Mouse (Mus musculus) hindbrain, embryonic 10.5 days (tissue): ENCODE measurements around the gene Sox6. TPM values are rescaled to one million over a fixed set of nuclear protein-coding genes. Genes with fewer than 3 reads are reported as not detected.
"Not testable (repeated sequence)": the region's sequence is repeated elsewhere in the genome, so short reads cannot be mapped to it uniquely, and the experiment has no call there.

Experiments
- DNase-seq: peaks from one replicate; pipeline ENCODE4 v3.0.0-alpha.2; 2017; ENCODE audit warnings: low spot score
- H3K27ac ChIP-seq: fragments of 300-500 bp; sonication (generic); 2 replicates; pipeline ENCODE4 v1.5.1; 2016; ENCODE audit warnings: mild to moderate bottlenecking, moderate library complexity
- H3K27me3 ChIP-seq: fragments of 300-500 bp; sonication (generic); 2 replicates; pipeline ENCODE4 v1.6.1; 2016; ENCODE audit warnings: mild to moderate bottlenecking; ENCODE audit not compliant: poor library complexity, insufficient read depth, severe bottlenecking
- H3K36me3 ChIP-seq: fragments of 300-500 bp; sonication (generic); 2 replicates; pipeline ENCODE4 v1.6.1; 2016; ENCODE audit warnings: mild to moderate bottlenecking, moderate library complexity
- H3K4me1 ChIP-seq: fragments of 300-500 bp; sonication (generic); replicated peaks from 2 replicates; pipeline ENCODE4 v1.6.1; 2016; ENCODE audit warnings: mild to moderate bottlenecking
- H3K4me3 ChIP-seq: fragments of 300-500 bp; sonication (generic); 2 replicates; pipeline ENCODE4 v1.5.1; 2016; ENCODE audit warnings: mild to moderate bottlenecking, moderate library complexity
- H3K9me3 ChIP-seq: fragments of 300-500 bp; sonication (generic); 2 replicates; pipeline ENCODE4 v1.6.1; 2016; ENCODE audit warnings: mild to moderate bottlenecking, moderate library complexity
- WGBS: fragments of 180-500 bp; shearing (Covaris S2); methylation state at CpG from one replicate; pipeline ENCODE4 v1.1.7; 2016; 5-methylcytosine and 5-hydroxymethylcytosine counted together
- polyA plus RNA-seq: library from polyadenylated mRNA; unstranded; fragments of >200 nt; fragmentation: Nextera tagmentation; extraction: Ambion mirVana; gene quantifications from 2 replicates; pipeline ENCODE4 v1.2.1, GENCODE M21; 2016

The Sox6 gene
- polyA plus RNA-seq, 1 experiment from 2014 or later, result 22.5 TPM

GRCm38 (mm10) chr7:115628766-115629165 lies 409.8 kb downstream of the Sox6 start:
- DNase-seq, result no peak
- Histone ChIP-seq H3K27me3 (no peaks in the 10 kb centered on the region; the same call in 1 of the 2 replicates), H3K27ac (no peak overlapping the region), H3K9me3 (no peaks in the 10 kb centered on the region), H3K4me1 (peaks cover 22% of the 10 kb centered on the region), H3K36me3 (no peaks in the 10 kb centered on the region), H3K4me3 (no peak overlapping the region)
- 90% methylated on average over 1 of the region's 1 CpGs for WGBS

- Histone ChIP-seq H3K9me3 (no peaks in the 10 kb centered on the region), H3K27ac (no peak overlapping the region), H3K36me3 (no peaks in the 10 kb centered on the region), H3K27me3 (no peaks in the 10 kb centered on the region; the same call in 1 of the 2 replicates), H3K4me1 (peaks cover 26% of the 10 kb centered on the region), H3K4me3 (no peak overlapping the region)
- no peak for DNase-seq
- 83% methylated on average over 4 of the region's 4 CpGs for WGBS
Observed at GRCm38 (mm10) chr7:115625956-115626355, 412.6 kb downstream of the Sox6 start.

DNA sequence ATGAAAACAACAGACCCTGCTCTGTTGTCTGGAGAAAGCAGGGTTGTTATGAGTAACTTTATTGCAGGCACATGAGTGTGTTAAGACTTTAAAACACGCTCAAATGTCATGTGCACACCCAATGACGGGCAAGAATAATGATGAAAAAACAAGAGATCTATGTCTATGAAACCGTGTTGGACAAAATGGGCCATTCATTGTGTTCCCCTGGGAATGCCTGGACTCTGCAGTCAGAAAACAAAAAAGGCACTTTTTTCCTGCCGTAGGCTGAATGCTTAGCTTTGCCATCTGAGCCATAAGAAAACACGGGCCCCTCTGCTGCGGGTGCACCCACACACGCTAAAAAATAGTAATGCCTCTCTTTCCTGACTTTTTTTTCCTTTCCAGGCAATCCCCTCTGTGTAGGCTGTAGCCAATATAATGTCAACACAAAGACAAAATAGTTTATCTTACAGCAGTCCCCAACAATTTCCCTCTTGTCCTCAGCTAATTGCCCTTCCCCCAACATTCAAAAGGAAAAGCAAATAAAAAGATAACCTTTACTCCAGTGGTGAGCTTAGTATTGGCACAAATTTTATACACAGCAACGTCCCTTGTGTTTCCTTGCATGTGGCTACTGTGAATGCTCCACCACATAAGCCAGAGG lies 413.6 kb downstream of the Sox6 start:
- Histone ChIP-seq H3K9me3 (no peaks in the 10 kb centered on the region), H3K4me1 (peaks cover 26% of the 10 kb centered on the region), H3K4me3 (no peak overlapping the region), H3K36me3 (no peaks in the 10 kb centered on the region), H3K27ac (peak overlapping the region; percentile 75), H3K27me3 (no peaks in the 10 kb centered on the region; the same call in 1 of the 2 replicates)
- peak; percentile 19 for DNase-seq
- 32% methylated on average over 8 of the region's 8 CpGs for WGBS

DNA sequence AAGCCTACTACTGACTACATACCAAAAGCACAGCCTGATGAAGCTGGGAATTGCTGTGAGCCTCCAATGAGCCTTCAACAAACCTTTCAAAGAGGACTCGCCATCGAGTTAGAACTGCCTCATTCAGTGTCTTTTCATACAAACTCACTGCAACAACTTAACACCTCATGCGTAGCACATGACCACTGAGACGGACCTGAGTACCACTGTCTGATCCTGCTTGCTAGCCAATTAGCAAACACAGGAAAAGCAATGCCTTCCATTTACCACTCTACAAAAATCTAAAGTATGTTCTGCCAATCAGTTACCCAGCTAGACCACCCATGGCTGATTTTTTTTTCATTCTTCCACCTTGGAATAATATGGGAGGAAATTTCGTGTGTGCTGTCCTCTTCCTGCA lies 414.1 kb downstream of the Sox6 start:
- Histone ChIP-seq H3K27ac (peak overlapping the region; percentile 75), H3K36me3 (no peaks in the 10 kb centered on the region), H3K9me3 (no peaks in the 10 kb centered on the region), H3K4me1 (peaks cover 26% of the 10 kb centered on the region), H3K27me3 (no peaks in the 10 kb centered on the region; the same call in 1 of the 2 replicates), H3K4me3 (no peak overlapping the region)
- WGBS, result 60% methylated on average over 5 of the region's 5 CpGs
- no peak for DNase-seq

GRCm38 (mm10) chr7:115615697-115616237 lies 422.8 kb downstream of the Sox6 start:
- H3K27ac ChIP-seq, result peak overlapping the region; percentile 66
- H3K4me3 ChIP-seq, result 0 out of 2 replicates have a peak overlapping the region, but pooled peaks have one; percentile 3
- no peak for DNase-seq
- no peaks in the 10 kb centered on the region; the same call in 1 of the 2 replicates for H3K27me3 ChIP-seq
- WGBS, result 51% methylated on average over 10 of the region's 10 CpGs
- H3K4me1 ChIP-seq, result peaks cover 12% of the 10 kb centered on the region
- no peaks in the 10 kb centered on the region for H3K9me3 ChIP-seq
- H3K36me3 ChIP-seq, result no peaks in the 10 kb centered on the region

DNA sequence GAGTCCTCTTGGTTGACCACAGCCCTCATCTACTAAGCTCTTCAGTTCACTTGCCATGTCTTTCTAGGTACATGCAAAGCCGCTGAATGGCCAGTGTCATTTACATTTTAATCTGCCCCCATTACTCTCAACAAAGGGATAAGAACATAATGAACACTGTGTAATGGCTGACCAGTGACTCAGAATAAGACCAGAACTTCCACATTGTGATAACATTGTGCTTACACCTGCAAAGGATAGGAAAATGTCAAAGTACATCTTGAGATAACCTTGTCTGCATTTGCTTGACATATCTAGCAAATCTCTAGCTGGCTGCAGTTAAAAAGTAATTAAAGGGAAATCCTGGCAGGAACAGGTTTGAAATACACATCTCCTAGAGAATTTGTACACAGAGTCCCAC lies 431.1 kb downstream of the Sox6 start:
- Histone ChIP-seq H3K27ac (no peak overlapping the region), H3K36me3 (no peaks in the 10 kb centered on the region), H3K27me3 (no peaks in the 10 kb centered on the region), H3K9me3 (no peaks in the 10 kb centered on the region), H3K4me1 (peaks cover 5% of the 10 kb centered on the region; the same call in 1 of the 2 replicates), H3K4me3 (no peak overlapping the region)
- 93% methylated on average over 1 of the region's 1 CpGs for WGBS
- DNase-seq, result no peak

DNA sequence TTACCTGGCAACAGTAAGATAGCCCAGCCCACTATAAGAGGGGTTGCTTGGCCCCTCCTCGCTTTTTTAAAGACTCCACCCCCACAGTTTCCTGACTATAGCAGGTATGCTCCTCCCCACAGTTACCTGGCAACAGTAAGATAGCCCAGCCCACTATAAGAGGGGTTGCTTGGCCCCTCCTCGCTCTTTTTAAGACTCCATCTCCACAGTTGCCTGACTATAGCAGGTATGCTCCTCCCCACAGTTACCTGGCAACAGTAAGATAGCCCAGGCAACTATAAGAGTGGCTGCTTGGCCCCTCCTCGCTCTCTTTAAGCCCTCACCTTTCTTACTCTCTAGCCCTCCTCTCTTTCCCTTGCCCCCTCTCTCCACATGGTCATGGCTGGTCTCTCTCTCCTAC lies 432.5 kb downstream of the Sox6 start:
- not testable (repeated sequence) for H3K27ac ChIP-seq, H3K4me1 ChIP-seq, H3K9me3 ChIP-seq, H3K36me3 ChIP-seq, DNase-seq, H3K4me3 ChIP-seq, H3K27me3 ChIP-seq
- 64% methylated on average over 3 of the region's 3 CpGs for WGBS

GRCm38 (mm10) chr7:115604883-115605282 lies 433.7 kb downstream of the Sox6 start:
- no peak for DNase-seq
- 63% methylated on average over 7 of the region's 7 CpGs for WGBS
- no peaks in the 10 kb centered on the region for H3K9me3 ChIP-seq

GRCm38 (mm10) chr7:115597376-115597775 lies 441.2 kb downstream of the Sox6 start:
- Histone ChIP-seq H3K9me3 (no peaks in the 10 kb centered on the region), H3K4me3 (no peak overlapping the region), H3K36me3 (no peaks in the 10 kb centered on the region), H3K27me3 (no peaks in the 10 kb centered on the region), H3K4me1 (peaks cover 16% of the 10 kb centered on the region), H3K27ac (peak overlapping the region; percentile 54; the same call in 1 of the 2 replicates)
- 46% methylated on average over 6 of the region's 6 CpGs for WGBS
- peak; percentile 23 for DNase-seq

More at GRCm38 (mm10) chr7:115604883-115605282, 433.7 kb downstream of the Sox6 start:
- no peaks in the 10 kb centered on the region for H3K27me3 ChIP-seq
- H3K4me3 ChIP-seq, result no peak overlapping the region
- H3K36me3 ChIP-seq, result no peaks in the 10 kb centered on the region
- H3K27ac ChIP-seq, result no peak overlapping the region
- H3K4me1 ChIP-seq, result peaks cover 5% of the 10 kb centered on the region; the same call in 1 of the 2 replicates

DNA sequence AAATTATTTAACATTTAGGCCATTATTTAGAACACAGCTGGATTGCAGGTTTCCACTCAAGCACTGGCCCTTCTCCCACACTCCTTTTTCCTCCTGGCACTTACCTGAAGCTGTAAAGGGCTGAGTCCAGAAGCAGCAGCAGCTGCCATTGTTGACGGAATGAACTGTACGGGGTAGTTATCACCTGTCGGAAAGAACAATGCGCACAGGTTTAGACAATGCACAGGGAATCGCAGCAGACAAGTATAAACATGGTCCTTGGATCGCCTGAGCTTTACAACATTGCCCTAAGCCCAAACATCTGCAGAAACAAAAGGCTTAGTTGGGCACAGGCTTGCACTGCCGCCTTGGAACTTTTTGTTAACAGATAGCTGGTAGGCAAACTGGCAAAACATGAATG lies 458.1 kb downstream of the Sox6 start:
- H3K4me1 ChIP-seq, result no peaks in the 10 kb centered on the region
- 79% methylated on average over 7 of the region's 7 CpGs for WGBS
- no peaks in the 10 kb centered on the region for H3K36me3 ChIP-seq
- H3K27me3 ChIP-seq, result no peaks in the 10 kb centered on the region
- H3K27ac ChIP-seq, result no peak overlapping the region
- DNase-seq, result no peak
- H3K9me3 ChIP-seq, result no peaks in the 10 kb centered on the region
- H3K4me3 ChIP-seq, result no peak overlapping the region

DNA sequence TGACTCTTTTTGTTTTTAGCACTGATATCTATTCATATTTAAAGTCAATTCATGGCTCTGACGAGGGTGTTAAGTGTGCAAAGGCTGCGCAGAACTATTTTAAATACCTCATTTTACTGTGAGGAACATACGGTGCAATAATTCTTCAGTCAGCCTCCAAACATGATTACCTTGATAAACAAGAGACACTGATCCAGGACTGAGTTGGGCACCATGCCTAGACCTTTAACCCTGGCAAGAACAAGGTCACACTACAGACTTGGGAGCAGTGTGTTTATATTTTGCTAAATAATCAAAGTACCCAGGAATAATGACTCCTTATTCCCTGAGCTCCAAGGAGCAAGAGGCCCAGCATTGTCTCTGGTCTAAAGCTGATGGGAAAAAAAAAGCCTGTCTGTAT lies 458.8 kb downstream of the Sox6 start:
- Histone ChIP-seq H3K4me3 (no peak overlapping the region), H3K4me1 (no peaks in the 10 kb centered on the region), H3K27ac (no peak overlapping the region), H3K9me3 (no peaks in the 10 kb centered on the region), H3K36me3 (no peaks in the 10 kb centered on the region), H3K27me3 (no peaks in the 10 kb centered on the region)
- DNase-seq, result no peak
- 83% methylated on average over 3 of the region's 3 CpGs for WGBS

DNA sequence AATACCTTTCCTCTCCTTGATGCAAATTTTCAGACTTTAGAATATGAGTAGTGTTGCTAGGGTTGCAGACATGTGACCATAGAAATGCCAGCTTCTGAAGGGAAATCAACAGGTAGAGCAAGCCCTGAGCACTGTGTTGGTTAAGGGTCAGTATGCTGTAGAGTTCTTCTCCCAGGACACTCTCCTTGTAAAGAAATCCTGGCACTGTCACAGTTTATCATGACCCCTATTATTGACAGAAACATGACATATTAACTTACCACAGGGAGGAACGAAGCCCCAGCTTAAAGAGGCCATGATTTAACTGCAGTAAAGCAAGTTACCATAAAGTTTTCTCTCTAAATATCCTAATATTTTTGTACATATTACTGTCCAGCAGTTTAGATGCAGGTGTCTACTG lies 462.2 kb downstream of the Sox6 start:
- 82% methylated on average over 1 of the region's 1 CpGs for WGBS
- Histone ChIP-seq H3K27ac (no peak overlapping the region), H3K9me3 (no peaks in the 10 kb centered on the region), H3K27me3 (no peaks in the 10 kb centered on the region), H3K4me3 (no peak overlapping the region), H3K36me3 (no peaks in the 10 kb centered on the region), H3K4me1 (no peaks in the 10 kb centered on the region)
- DNase-seq, result no peak

DNA sequence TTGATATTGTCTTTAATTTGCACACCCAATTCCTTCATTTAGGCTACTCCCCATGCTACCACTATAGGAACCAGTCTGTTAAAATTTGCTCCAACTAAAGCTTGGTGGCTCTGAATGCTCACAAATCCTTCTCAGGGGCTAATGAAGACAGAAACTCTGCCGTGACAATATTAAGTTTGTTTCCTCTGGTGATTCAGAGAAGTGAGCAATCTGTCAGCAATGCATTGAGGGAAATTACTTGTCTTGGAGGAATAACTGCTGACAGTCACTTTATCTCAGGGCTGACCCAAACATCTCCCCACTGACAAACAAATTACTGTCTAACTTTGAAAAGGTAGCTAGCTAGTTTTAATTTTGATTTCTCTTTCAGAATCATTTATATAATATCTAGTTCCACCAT lies 463.8 kb downstream of the Sox6 start:
- Histone ChIP-seq H3K4me1 (no peaks in the 10 kb centered on the region; the same call in 1 of the 2 replicates), H3K9me3 (no peaks in the 10 kb centered on the region), H3K27me3 (0 out of 2 replicates have a peak, but pooled peaks cover 7% of the 10 kb centered on the region), H3K4me3 (no peak overlapping the region), H3K27ac (no peak overlapping the region), H3K36me3 (no peaks in the 10 kb centered on the region)
- 74% methylated on average over 1 of the region's 1 CpGs for WGBS
- DNase-seq, result no peak
